Mouse (Mus musculus) stomach, postnatal 0 days (tissue): ENCODE results near the gene Tmem217.

ENCODE experiments used
- CTCF ChIP-seq: IDR thresholded peaks from 2 replicates; pipeline ENCODE4 v1.5.1; 2016; ENCODE audit warnings: antibody characterized with exemption, low read depth, mild to moderate bottlenecking, moderate library complexity
- EP300 ChIP-seq: optimal IDR thresholded peaks from 2 replicates; pipeline ENCODE3; 2016; ENCODE audit warnings: antibody characterized with exemption

GRCm38 (mm10) chr17:29488257-29488977 lies 63.8 kb downstream of the Tmem217 start:
- TF ChIP-seq CTCF (no peak), EP300 (no peak)
